Mouse (Mus musculus) NIH3T3 (cell line): ENCODE measurements around the gene Inf2.

Experiments used
- DNase-seq: peaks from one replicate; pipeline ENCODE4 v3.0.0-alpha.2; 2012; ENCODE audit warnings: low read depth

The Inf2 gene

DNA sequence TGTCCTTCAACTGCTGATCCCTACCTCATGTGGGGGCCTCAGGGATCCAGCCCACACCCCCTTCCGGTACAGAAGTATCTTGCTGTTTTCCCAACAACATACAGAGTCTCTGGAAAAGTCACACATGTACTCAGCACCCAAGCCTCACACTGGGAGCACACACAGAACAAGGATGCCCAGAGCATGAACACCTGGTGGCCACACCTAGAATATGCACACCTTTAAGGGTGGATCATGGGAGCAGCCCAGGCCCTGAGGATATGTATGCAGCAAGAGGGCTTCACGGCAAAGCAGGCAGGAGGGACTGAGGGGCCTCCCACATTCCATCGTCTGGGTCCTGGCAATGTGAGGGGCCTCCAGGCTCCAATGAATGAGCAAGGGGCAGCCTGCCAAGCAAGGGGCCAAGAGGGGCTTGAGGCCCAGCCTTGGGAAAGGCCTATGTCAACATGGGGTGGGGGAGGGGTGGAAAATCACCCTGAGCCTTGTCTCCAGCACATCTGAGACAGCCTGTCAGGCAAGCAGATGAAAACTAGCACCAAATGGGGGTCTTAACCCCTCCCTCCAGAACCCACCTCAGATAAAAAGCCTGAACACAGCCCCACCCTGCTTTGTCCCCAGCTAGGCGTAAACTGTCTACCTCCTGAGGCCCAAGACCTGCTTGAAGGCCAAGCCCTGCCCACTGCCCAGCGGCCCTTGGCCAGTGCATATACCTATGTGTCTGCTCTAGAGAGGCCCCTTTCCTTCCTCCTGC, 72.2 kb downstream of the Inf2 start:
- peak; percentile 78 for DNase-seq

DNA sequence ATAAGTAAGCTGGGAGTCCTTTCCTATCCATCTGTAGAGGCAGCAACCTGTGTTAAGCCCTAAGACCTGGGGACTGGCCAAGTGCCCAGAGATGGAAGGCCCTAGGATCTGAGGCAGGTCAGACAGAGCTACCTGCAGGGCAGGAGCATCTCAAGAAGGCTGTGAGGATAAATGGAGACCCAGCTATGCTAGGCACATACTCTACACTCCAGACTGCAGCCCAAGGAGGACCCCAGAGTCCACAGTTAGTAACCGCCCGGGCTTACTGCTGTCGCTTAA, 72.7 kb downstream of the Inf2 start:
- no peak for DNase-seq

GRCm38 (mm10) chr12:112661851-112662250, 73.3 kb downstream of the Inf2 start:
- no peak for DNase-seq

GRCm38 (mm10) chr12:112663303-112663702, 74.7 kb downstream of the Inf2 start:
- DNase-seq, result no peak

DNA sequence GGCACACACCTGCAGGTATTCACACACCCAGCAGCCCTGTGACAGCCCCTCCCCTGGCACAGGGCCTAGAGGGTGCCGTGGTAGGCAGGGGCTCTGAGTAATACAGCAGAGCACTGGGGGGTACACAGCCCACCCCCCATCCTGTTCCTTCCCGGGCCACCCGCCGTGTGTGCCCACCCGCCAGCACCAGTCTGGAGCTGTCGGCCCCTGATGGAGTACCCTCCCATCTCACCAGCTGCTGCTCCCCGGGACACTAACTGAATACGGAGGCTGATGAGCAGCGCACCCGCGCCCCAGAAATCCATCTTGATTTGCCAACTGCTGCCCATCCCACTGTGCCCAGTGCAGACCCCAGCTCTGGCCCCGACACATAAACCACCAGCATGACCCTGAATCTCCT, 75.1 kb downstream of the Inf2 start:
- no peak for DNase-seq

DNA sequence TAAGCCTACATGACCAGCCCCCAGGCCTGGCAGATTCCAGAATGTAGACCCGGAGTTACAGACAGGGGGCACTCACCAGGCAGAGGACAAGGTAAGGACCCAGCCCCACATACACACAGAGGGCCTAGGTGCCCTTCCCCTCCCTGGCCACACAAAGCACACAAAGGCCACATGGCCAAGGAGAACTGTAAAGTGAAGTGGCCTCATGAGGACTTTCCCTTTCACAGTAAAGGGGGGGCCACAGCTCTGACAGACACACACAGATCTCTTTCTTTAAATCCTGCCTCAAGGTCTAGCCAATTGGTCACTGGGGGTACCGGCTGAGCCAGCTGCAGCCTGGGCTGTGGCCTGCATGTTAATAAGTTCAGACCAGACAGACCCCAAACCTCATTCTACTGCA, 75.5 kb downstream of the Inf2 start:
- DNase-seq, result no peak

GRCm38 (mm10) chr12:112664656-112665055, 76.1 kb downstream of the Inf2 start:
- DNase-seq, result no peak
